Mouse (Mus musculus): ENCODE results near the gene Gli3. TPM values are rescaled to one million over a fixed set of nuclear protein-coding genes. Genes with fewer than 3 reads are reported as not detected.

Gli3 gene
- polyA plus RNA-seq, 1 experiment from 2014 or later: 14.1 TPM

DNA sequence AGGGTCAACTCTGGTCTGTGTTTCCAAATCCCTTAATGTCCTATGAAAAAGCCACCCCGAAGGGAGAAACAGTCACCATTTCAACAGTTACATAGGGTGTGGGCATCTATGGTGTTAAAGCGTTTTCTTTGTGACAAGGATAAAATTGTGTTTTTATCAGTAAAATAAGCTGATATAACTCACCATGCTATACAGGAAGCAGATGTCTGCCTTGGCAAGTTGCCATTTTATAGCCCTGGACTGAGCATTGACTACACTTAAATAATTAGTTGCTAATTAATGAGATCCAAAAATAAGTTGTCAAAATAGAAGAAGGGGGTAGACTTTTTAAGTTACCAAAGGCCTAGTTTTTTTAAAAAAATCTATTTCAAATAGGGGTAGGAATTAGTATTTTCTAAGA is 11.4 kb downstream of the Gli3 start:
- H3K4me1 ChIP-seq (ENCODE audit: control insufficient read depth, insufficient read depth, low read length): peaks cover 30% of the 10 kb centered on the region
- H3K27me3 ChIP-seq (replicated peaks; ENCODE audit: control insufficient read depth, insufficient read depth, low read length): no peaks in the 10 kb centered on the region
- no peak overlapping the region for H3K4me3 ChIP-seq (ENCODE audit: low read depth, low read length)
- WGBS: 29% methylated on average over 2 of the region's 2 CpGs
- peak; percentile 68 for DNase-seq (ENCODE audit: low spot score)
- H3K9me3 ChIP-seq (replicated peaks; ENCODE audit: control insufficient read depth, low read length): no peaks in the 10 kb centered on the region
- H3K36me3 ChIP-seq (ENCODE audit: control insufficient read depth, insufficient read depth, low read length): peaks cover 2% of the 10 kb centered on the region; the same call in 1 of the 2 replicates
- no peak overlapping the region for H3K4me2 ChIP-seq (ENCODE audit: low read length)
- peak; percentile 62 for ATAC-seq
- no peak overlapping the region for H3K27ac ChIP-seq (ENCODE audit: low read depth, low read length)
- no peak overlapping the region for H3K9ac ChIP-seq (ENCODE audit: low read length)

- H3K27me3 ChIP-seq (replicated peaks; ENCODE audit: control insufficient read depth, insufficient read depth, low read length): no peaks in the 10 kb centered on the region
- H3K9ac ChIP-seq (ENCODE audit: low read length): peak overlapping the region; percentile 22; the same call in 1 of the 2 replicates
- DNase-seq (ENCODE audit: low spot score) (peak; percentile 58), ATAC-seq (peak; percentile 60)
- H3K36me3 ChIP-seq (ENCODE audit: control insufficient read depth, insufficient read depth, low read length): no peaks in the 10 kb centered on the region
- H3K4me3 ChIP-seq (ENCODE audit: low read depth, low read length): no peak overlapping the region
- H3K4me2 ChIP-seq (ENCODE audit: low read length): peak overlapping the region; percentile 38
- H3K4me1 ChIP-seq (ENCODE audit: control insufficient read depth, insufficient read depth, low read length): peaks cover 32% of the 10 kb centered on the region
- H3K9me3 ChIP-seq (replicated peaks; ENCODE audit: control insufficient read depth, low read length): no peaks in the 10 kb centered on the region
- H3K27ac ChIP-seq (ENCODE audit: low read depth, low read length): peak overlapping the region; percentile 9; the same call in 1 of the 2 replicates
- 8% methylated on average over 14 of the region's 14 CpGs for WGBS
These were observed 23.2 kb downstream of the Gli3 start for GRCm38 (mm10) chr13:15486033-15486891.

DNA sequence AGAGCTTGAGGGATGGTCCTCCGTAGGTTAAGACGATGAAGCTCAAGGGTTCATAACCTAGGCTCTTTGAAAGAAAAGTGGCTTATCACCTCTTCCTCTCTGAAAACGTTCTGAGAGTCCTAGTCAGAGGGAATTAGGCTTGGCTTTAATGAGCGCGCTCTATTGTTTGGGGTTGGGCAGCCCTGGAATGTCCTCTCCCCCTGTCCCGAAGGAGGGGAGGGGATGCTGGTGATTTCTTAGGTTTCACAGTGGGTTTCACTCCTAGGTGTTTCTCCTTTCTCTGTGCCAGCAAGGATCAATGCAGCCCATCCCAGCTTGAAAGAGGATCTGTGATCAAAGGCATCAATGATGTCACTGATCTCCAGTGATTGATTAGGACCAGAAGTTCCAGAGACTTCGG is 24.3 kb downstream of the Gli3 start:
- no peak overlapping the region for H3K27ac ChIP-seq (ENCODE audit: low read depth, low read length)
- ATAC-seq: peak; percentile 32; the same call in 1 of the 2 replicates
- no peak overlapping the region for H3K4me3 ChIP-seq (ENCODE audit: low read depth, low read length)
- peak overlapping the region; percentile 13; the same call in 1 of the 2 replicates for H3K4me2 ChIP-seq (ENCODE audit: low read length)
- H3K36me3 ChIP-seq (ENCODE audit: control insufficient read depth, insufficient read depth, low read length): no peaks in the 10 kb centered on the region
- H3K9ac ChIP-seq (ENCODE audit: low read length): no peak overlapping the region; the same call in 1 of the 2 replicates
- H3K9me3 ChIP-seq (replicated peaks; ENCODE audit: control insufficient read depth, low read length): no peaks in the 10 kb centered on the region
- DNase-seq (ENCODE audit: low spot score): peak; percentile 35
- no peaks in the 10 kb centered on the region for H3K27me3 ChIP-seq (replicated peaks; ENCODE audit: control insufficient read depth, insufficient read depth, low read length)
- WGBS: 9% methylated on average over 7 of the region's 7 CpGs
- peaks cover 32% of the 10 kb centered on the region for H3K4me1 ChIP-seq (ENCODE audit: control insufficient read depth, insufficient read depth, low read length)

DNA sequence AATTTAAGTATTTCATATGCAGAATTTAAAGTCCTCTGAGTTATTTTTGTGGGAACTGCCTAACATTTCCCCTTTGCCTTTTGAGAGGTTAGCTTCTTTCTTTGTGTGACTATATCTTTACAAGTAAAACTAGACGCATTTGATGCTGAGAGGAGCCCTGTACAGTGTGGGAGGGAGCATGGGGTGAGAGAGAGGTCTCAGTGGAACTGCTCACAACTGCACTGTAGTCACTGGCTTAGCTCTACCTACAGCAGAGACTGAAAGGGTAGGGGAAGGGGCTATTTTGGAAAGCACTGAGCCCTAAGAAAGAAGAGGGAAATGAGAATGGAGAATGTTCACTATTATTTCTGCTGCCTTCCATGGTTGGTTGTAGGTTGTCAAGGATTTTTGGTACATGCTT is 25.0 kb downstream of the Gli3 start:
- no peak for DNase-seq (ENCODE audit: low spot score)
- Histone ChIP-seq H3K9ac (ENCODE audit: low read length) (no peak overlapping the region), H3K4me3 (ENCODE audit: low read depth, low read length) (no peak overlapping the region), H3K4me1 (ENCODE audit: control insufficient read depth, insufficient read depth, low read length) (peaks cover 30% of the 10 kb centered on the region), H3K36me3 (ENCODE audit: control insufficient read depth, insufficient read depth, low read length) (no peaks in the 10 kb centered on the region), H3K27ac (ENCODE audit: low read depth, low read length) (no peak overlapping the region), H3K4me2 (ENCODE audit: low read length) (no peak overlapping the region), H3K27me3 (replicated peaks; ENCODE audit: control insufficient read depth, insufficient read depth, low read length) (no peaks in the 10 kb centered on the region), H3K9me3 (replicated peaks; ENCODE audit: control insufficient read depth, low read length) (no peaks in the 10 kb centered on the region)
- ATAC-seq: no peak; the same call in 1 of the 2 replicates
- WGBS: 8% methylated on average over 1 of the region's 1 CpGs

DNA sequence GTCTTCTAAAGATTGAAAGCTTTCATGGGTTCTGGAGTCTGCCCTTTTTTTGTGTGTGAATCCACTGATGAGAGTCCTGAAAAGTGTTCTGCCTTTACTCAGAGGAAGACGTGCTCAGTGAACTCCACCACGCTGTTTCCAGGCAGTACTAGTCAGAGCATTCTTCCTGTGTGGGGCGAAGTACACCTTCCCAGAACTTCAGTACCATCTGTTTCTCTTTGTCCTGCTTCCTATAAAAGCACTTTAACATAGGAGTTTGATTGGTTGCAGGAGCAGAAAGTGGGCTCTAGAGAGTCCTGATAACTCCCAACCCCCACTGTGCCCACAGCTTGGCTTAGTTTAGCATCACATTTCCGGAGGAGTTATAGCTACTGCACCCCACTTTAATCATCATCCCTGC is 32.8 kb downstream of the Gli3 start:
- no peaks in the 10 kb centered on the region for H3K9me3 ChIP-seq (replicated peaks; ENCODE audit: control insufficient read depth, low read length)
- no peak overlapping the region for H3K4me2 ChIP-seq (ENCODE audit: low read length)
- H3K4me3 ChIP-seq (ENCODE audit: low read depth, low read length): no peak overlapping the region
- no peaks in the 10 kb centered on the region for H3K27me3 ChIP-seq (replicated peaks; ENCODE audit: control insufficient read depth, insufficient read depth, low read length)
- no peak overlapping the region for H3K27ac ChIP-seq (ENCODE audit: low read depth, low read length)
- H3K4me1 ChIP-seq (ENCODE audit: control insufficient read depth, insufficient read depth, low read length): no peaks in the 10 kb centered on the region
- ATAC-seq: no peak
- 87% methylated on average over 4 of the region's 4 CpGs for WGBS
- H3K36me3 ChIP-seq (ENCODE audit: control insufficient read depth, insufficient read depth, low read length): no peaks in the 10 kb centered on the region
- H3K9ac ChIP-seq (ENCODE audit: low read length): no peak overlapping the region
- no peak for DNase-seq (ENCODE audit: low spot score)

GRCm38 (mm10) chr13:15498338-15498737 is 35.3 kb downstream of the Gli3 start:
- Histone ChIP-seq H3K36me3 (ENCODE audit: control insufficient read depth, insufficient read depth, low read length) (no peaks in the 10 kb centered on the region), H3K27me3 (replicated peaks; ENCODE audit: control insufficient read depth, insufficient read depth, low read length) (no peaks in the 10 kb centered on the region), H3K4me3 (ENCODE audit: low read depth, low read length) (no peak overlapping the region), H3K27ac (ENCODE audit: low read depth, low read length) (no peak overlapping the region), H3K4me1 (ENCODE audit: control insufficient read depth, insufficient read depth, low read length) (no peaks in the 10 kb centered on the region), H3K4me2 (ENCODE audit: low read length) (no peak overlapping the region), H3K9ac (ENCODE audit: low read length) (no peak overlapping the region), H3K9me3 (replicated peaks; ENCODE audit: control insufficient read depth, low read length) (no peaks in the 10 kb centered on the region)
- ATAC-seq (no peak), DNase-seq (ENCODE audit: low spot score) (no peak)
- WGBS: 63% methylated on average over 4 of the region's 4 CpGs

DNA sequence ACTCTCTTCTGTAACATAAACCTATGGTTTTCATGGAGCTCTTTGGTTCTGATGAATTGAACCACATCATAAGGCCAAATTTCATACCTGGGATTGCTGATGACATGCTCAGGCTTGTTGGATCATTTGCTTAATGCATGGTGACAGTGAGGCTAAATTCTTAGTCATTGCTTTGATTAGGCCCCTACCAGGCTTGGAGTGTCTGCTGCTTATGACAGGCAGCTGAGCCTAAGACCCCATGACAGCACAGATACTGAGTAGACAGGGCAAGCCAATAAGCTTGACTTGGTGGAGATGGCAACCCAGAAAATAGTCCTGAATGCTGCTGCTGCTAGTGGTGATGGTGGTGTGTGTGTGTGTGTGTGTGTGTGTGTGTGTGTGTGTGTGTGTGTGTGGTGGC is 47.9 kb downstream of the Gli3 start:
- Histone ChIP-seq H3K9me3 (replicated peaks; ENCODE audit: control insufficient read depth, low read length) (no peaks in the 10 kb centered on the region), H3K9ac (ENCODE audit: low read length) (no peak overlapping the region), H3K36me3 (ENCODE audit: control insufficient read depth, insufficient read depth, low read length) (no peaks in the 10 kb centered on the region), H3K4me1 (ENCODE audit: control insufficient read depth, insufficient read depth, low read length) (no peaks in the 10 kb centered on the region; the same call in 1 of the 2 replicates), H3K27me3 (replicated peaks; ENCODE audit: control insufficient read depth, insufficient read depth, low read length) (no peaks in the 10 kb centered on the region), H3K4me3 (ENCODE audit: low read depth, low read length) (no peak overlapping the region), H3K27ac (ENCODE audit: low read depth, low read length) (no peak overlapping the region), H3K4me2 (ENCODE audit: low read length) (no peak overlapping the region)
- DNase-seq (ENCODE audit: low spot score) (no peak), ATAC-seq (no peak)

GRCm38 (mm10) chr13:15513114-15513513 is 50.1 kb downstream of the Gli3 start:
- ATAC-seq: peak; percentile 54; the same call in 1 of the 2 replicates
- WGBS: 12% methylated on average over 5 of the region's 5 CpGs
- H3K4me1 ChIP-seq (ENCODE audit: control insufficient read depth, insufficient read depth, low read length): peaks cover 5% of the 10 kb centered on the region
- no peak overlapping the region for H3K4me3 ChIP-seq (ENCODE audit: low read depth, low read length)
- no peak overlapping the region for H3K27ac ChIP-seq (ENCODE audit: low read depth, low read length)
- H3K9me3 ChIP-seq (replicated peaks; ENCODE audit: control insufficient read depth, low read length): no peaks in the 10 kb centered on the region
- no peak overlapping the region for H3K9ac ChIP-seq (ENCODE audit: low read length)
- no peaks in the 10 kb centered on the region for H3K36me3 ChIP-seq (ENCODE audit: control insufficient read depth, insufficient read depth, low read length)
- DNase-seq (ENCODE audit: low spot score): peak; percentile 48
- H3K4me2 ChIP-seq (ENCODE audit: low read length): no peak overlapping the region
- no peaks in the 10 kb centered on the region for H3K27me3 ChIP-seq (replicated peaks; ENCODE audit: control insufficient read depth, insufficient read depth, low read length)

- H3K9me3 ChIP-seq (replicated peaks; ENCODE audit: control insufficient read depth, low read length): no peaks in the 10 kb centered on the region
- no peaks in the 10 kb centered on the region for H3K36me3 ChIP-seq (ENCODE audit: control insufficient read depth, insufficient read depth, low read length)
- no peaks in the 10 kb centered on the region for H3K27me3 ChIP-seq (replicated peaks; ENCODE audit: control insufficient read depth, insufficient read depth, low read length)
- ATAC-seq: no peak
- no peak overlapping the region for H3K4me2 ChIP-seq (ENCODE audit: low read length)
- H3K9ac ChIP-seq (ENCODE audit: low read length): no peak overlapping the region
- no peak overlapping the region for H3K4me3 ChIP-seq (ENCODE audit: low read depth, low read length)
- DNase-seq (ENCODE audit: low spot score): no peak
- no peak overlapping the region for H3K27ac ChIP-seq (ENCODE audit: low read depth, low read length)
- WGBS: 74% methylated on average over 8 of the region's 8 CpGs
- peaks cover 5% of the 10 kb centered on the region for H3K4me1 ChIP-seq (ENCODE audit: control insufficient read depth, insufficient read depth, low read length)
These were observed 51.0 kb downstream of the Gli3 start for GRCm38 (mm10) chr13:15514082-15514481.
